ENCODE assay signal across 10 mouse cellular contexts in the genomic region with DNA sequence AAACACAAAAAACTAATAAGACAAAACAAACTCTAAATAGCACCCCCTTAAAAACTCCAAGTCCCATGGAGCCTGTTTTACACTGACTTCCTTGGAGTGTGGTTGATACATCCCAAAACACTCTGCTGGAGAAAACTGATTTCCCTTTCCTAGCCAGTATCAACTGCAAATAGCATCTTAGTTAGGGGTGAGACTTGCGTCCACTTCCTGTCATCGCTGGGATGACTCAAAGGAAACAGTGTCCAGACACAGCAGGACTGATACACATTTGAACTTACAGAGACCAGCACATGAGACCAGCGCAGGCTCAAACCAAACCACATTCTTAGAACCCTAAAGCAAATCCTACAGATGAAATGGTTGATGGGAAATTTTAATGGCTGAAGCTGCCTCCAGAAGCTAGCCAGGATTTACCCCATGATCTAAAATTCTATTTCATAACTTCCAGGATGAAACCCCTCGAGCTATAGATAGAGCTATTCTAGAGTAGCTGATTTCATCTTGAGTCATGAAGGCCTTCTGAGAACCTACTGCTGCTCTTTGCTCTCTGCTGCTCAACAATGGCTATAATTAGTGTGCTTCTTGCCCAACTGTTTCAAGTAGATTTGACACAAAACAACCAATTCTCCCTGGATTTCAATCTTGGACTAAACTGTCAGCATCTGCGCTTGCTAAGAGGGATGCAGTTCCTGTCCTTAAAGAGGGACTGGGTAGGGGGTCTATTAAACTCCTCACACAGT.
DNase-seq lines count a peak whose midpoint lies in the region; ATAC-seq and TF ChIP-seq lines count a peak whose summit lies in the region.
"Had no signal": no experiment of that assay in that cellular context is flagged by ENCODE, and none has a peak within 500 bp of the region (broad histone marks: within the 10 kb centered on the region; RNA-seq: fewer than 3 reads in every experiment).

No protein-coding gene starts in this region.

- no peak for TF ChIP-seq POLR2A in kidney, adult 2 months (IDR thresholded peaks at IDR 0.05; ENCODE audit: low read depth, low read length)
- no peak for TF ChIP-seq POLR2A in lung, adult 2 months (IDR thresholded peaks at IDR 0.05; ENCODE audit: borderline replicate concordance, extremely low read depth, low read depth, low read length)

- no peak for ATAC-seq in erythroid progenitor cell, adult 5-6 weeks (replicated peaks; ENCODE audit: low FRiP score, poor library complexity, severe bottlenecking)

- peak overlapping the region; percentile 91 for H3K27ac ChIP-seq in kidney, adult 2 months (ENCODE audit: insufficient read depth, low read depth, low read length)
- H3K27ac ChIP-seq in macrophage, result peak overlapping the region; percentile 99
- H3K27ac ChIP-seq: liver, embryonic 15.5 days had no signal

- peaks cover 66% of the 10 kb centered on the region for H3K79me2 ChIP-seq in macrophage (ENCODE audit: inconsistent target)

- H3K4me3 ChIP-seq in kidney, adult 2 months (ENCODE audit: insufficient read depth, low read depth, low read length), result no peak overlapping the region
- H3K4me3 ChIP-seq in macrophage (ENCODE audit: inconsistent target), result no peak overlapping the region
- H3K4me3 ChIP-seq in lung, adult 2 months (replicated peaks; ENCODE audit: extremely low read depth, low read depth, low read length), result no peak overlapping the region
- H3K4me3 ChIP-seq: erythroblast, embryonic 14.5 days; liver, embryonic 15.5 days had no signal

- 69% methylated on average over 5 of the region's 5 CpGs for WGBS in kidney, adult 2 months
- WGBS in macrophage (ENCODE audit: missing documents), result 17% methylated on average over 5 of the region's 5 CpGs
- WGBS in lung, adult 2 months, result 43% methylated on average over 5 of the region's 5 CpGs

- no peaks in the 10 kb centered on the region for H3K27me3 ChIP-seq in kidney, adult 2 months (replicated peaks; ENCODE audit: control insufficient read depth, insufficient read depth, low read length)
- H3K27me3 ChIP-seq: liver, embryonic 15.5 days had no signal

- H3K36me3 ChIP-seq in kidney, adult 2 months (ENCODE audit: control insufficient read depth, insufficient read depth, low read length), result no peaks in the 10 kb centered on the region
- H3K36me3 ChIP-seq in macrophage (ENCODE audit: inconsistent target), result no peaks in the 10 kb centered on the region
- H3K36me3 ChIP-seq: liver, embryonic 15.5 days had no signal

- TF ChIP-seq CTCF in kidney, adult 2 months (conservative IDR thresholded peaks at IDR 0.05; ENCODE audit: insufficient read depth, insufficient read length, low read depth, low read length), result no peak
- TF ChIP-seq CTCF in lung, adult 2 months (IDR thresholded peaks at IDR 0.05; ENCODE audit: insufficient read depth, low read length), result no peak

- H3K4me1 ChIP-seq in kidney, adult 2 months (ENCODE audit: control insufficient read depth, insufficient read depth, low read length), result no peaks in the 10 kb centered on the region; the same call in 1 of the 2 replicates
- H3K4me1 ChIP-seq in lung, adult 2 months (ENCODE audit: control insufficient read depth, insufficient read depth, low read length), result peaks cover 12% of the 10 kb centered on the region

- peak; percentile 52 for DNase-seq in kidney, adult 2 months
- DNase-seq in kidney, adult 18-20 months, result no peak
- peak; percentile 23 for DNase-seq in CD4-positive helper T cell, adult 2 months (ENCODE audit: low read depth, low spot score)
- DNase-seq in heart, adult 9 months (ENCODE audit: low spot score in 2 of 2), result peak; percentile 51 to 70
- no peak for DNase-seq in left cerebral cortex, adult 8-10 months (ENCODE audit: low spot score in 2 of 2)
- no peak for DNase-seq in lung, adult 2 months

Comparison
In these comparisons a context has a peak if more than half of its experiments do, and no peak if none do; other contexts are left out.
1. DNase-seq: peak in kidney, adult 2 months (single experiment), CD4-positive helper T cell, adult 2 months (single experiment) and heart, adult 9 months (2 of 2); none in kidney, adult 18-20 months (single experiment), left cerebral cortex, adult 8-10 months (0 of 2) and lung, adult 2 months (single experiment).